Mouse (Mus musculus) midbrain, embryonic 16.5 days (tissue): ENCODE data around the gene Arrdc1. TPM values are rescaled to one million over a fixed set of nuclear protein-coding genes. Genes with fewer than 3 reads are reported as not detected.

Experiments used
- ATAC-seq: fragments of 200-750 bp; cut with Nextera tagmentation; 2 replicates; pipeline ENCODE4 v1.8.0; 2017; ENCODE audit warnings: moderate TSS enrichment
- H3K27ac ChIP-seq: fragments of 300-500 bp; sonication (generic); 2 replicates; pipeline ENCODE4 v1.5.1; 2014; ENCODE audit warnings: mild to moderate bottlenecking, low read length, mixed read lengths
- H3K27me3 ChIP-seq: fragments of 300-500 bp; sonication (generic); 2 replicates; pipeline ENCODE4 v1.6.1; 2014; ENCODE audit warnings: low read depth, low read length, mixed read lengths; ENCODE audit not compliant: control insufficient read depth, insufficient read depth
- H3K36me3 ChIP-seq: fragments of 300-500 bp; sonication (generic); 2 replicates; pipeline ENCODE4 v1.6.1; 2014; ENCODE audit warnings: mild to moderate bottlenecking, low read length, moderate library complexity, mixed read lengths; ENCODE audit not compliant: control insufficient read depth, insufficient read depth
- H3K4me1 ChIP-seq: fragments of 300-500 bp; sonication (generic); 2 replicates; pipeline ENCODE4 v1.6.1; 2014; ENCODE audit warnings: mild to moderate bottlenecking, low read length, mixed read lengths; ENCODE audit not compliant: control insufficient read depth, insufficient read depth
- H3K4me2 ChIP-seq: fragments of 300-500 bp; sonication (generic); 2 replicates; pipeline ENCODE4 v1.6.1; 2014; ENCODE audit warnings: mild to moderate bottlenecking, low read length, mixed read lengths
- H3K4me3 ChIP-seq: fragments of 300-500 bp; sonication (generic); 2 replicates; pipeline ENCODE4 v1.5.1; 2014; ENCODE audit warnings: low read depth, mild to moderate bottlenecking, low read length, moderate library complexity, mixed read lengths
- H3K9ac ChIP-seq: fragments of 300-500 bp; sonication (generic); 2 replicates; pipeline ENCODE4 v1.6.1; 2014; ENCODE audit warnings: low read depth, low read length, mixed read lengths
- H3K9me3 ChIP-seq: fragments of 300-500 bp; sonication (generic); replicated peaks from 2 replicates; pipeline ENCODE4 v1.6.1; 2014; ENCODE audit warnings: mild to moderate bottlenecking, low read length, mixed read lengths; ENCODE audit not compliant: control insufficient read depth, poor library complexity, severe bottlenecking
- WGBS: fragments of 180-500 bp; shearing (Covaris S2); extraction: QIAGEN DNeasy Blood & Tissue Kit; methylation state at CpG from one replicate; pipeline ENCODE4 v1.1.7; 2014; 5-methylcytosine and 5-hydroxymethylcytosine counted together
- microRNA-seq: library from miRNA; unstranded; fragments of <30 nt; microRNA quantifications from one replicate; pipeline ENCODE4, GENCODE M21; 2017
- polyA plus RNA-seq: library from polyadenylated mRNA; unstranded; fragments of >200 nt; fragmentation: Nextera tagmentation; extraction: Ambion mirVana; gene quantifications from 2 replicates; pipeline ENCODE4 v1.2.1, GENCODE M21; 2015

Gene Arrdc1
- polyA plus RNA-seq, 1 experiment from 2014 or later: 43.7 TPM

- WGBS: 87% methylated on average over 5 of the region's 5 CpGs
- H3K9me3 ChIP-seq: no peaks in the 10 kb centered on the region
- H3K4me1 ChIP-seq: no peaks in the 10 kb centered on the region
- H3K27me3 ChIP-seq: no peaks in the 10 kb centered on the region
- H3K4me3 ChIP-seq: no peak overlapping the region
- H3K36me3 ChIP-seq: no peaks in the 10 kb centered on the region
- no peak overlapping the region for H3K9ac ChIP-seq
- ATAC-seq: no peak
- no peak overlapping the region for H3K27ac ChIP-seq
- no peak overlapping the region for H3K4me2 ChIP-seq
Observed at GRCm38 (mm10) chr2:24892318-24892717, 42.7 kb downstream of the Arrdc1 start.

GRCm38 (mm10) chr2:24890541-24891447 is 44.3 kb downstream of the Arrdc1 start:
- H3K27ac ChIP-seq: no peak overlapping the region
- WGBS: 68% methylated on average over 6 of the region's 6 CpGs
- no peaks in the 10 kb centered on the region for H3K27me3 ChIP-seq
- H3K4me2 ChIP-seq: no peak overlapping the region
- no peak for ATAC-seq
- H3K9ac ChIP-seq: no peak overlapping the region
- H3K9me3 ChIP-seq: no peaks in the 10 kb centered on the region
- H3K36me3 ChIP-seq: peaks cover 3% of the 10 kb centered on the region; the same call in 1 of the 2 replicates
- no peaks in the 10 kb centered on the region for H3K4me1 ChIP-seq
- no peak overlapping the region for H3K4me3 ChIP-seq

- ATAC-seq: no peak
- Histone ChIP-seq H3K27ac (no peak overlapping the region), H3K4me3 (no peak overlapping the region), H3K4me2 (no peak overlapping the region), H3K9me3 (no peaks in the 10 kb centered on the region), H3K4me1 (no peaks in the 10 kb centered on the region), H3K27me3 (no peaks in the 10 kb centered on the region), H3K9ac (no peak overlapping the region), H3K36me3 (peaks cover 6% of the 10 kb centered on the region)
- 86% methylated on average over 5 of the region's 5 CpGs for WGBS
Observed at GRCm38 (mm10) chr2:24888895-24889294, 46.2 kb downstream of the Arrdc1 start.

GRCm38 (mm10) chr2:24880686-24881085 is 54.4 kb downstream of the Arrdc1 start:
- H3K9me3 ChIP-seq: no peaks in the 10 kb centered on the region
- no peaks in the 10 kb centered on the region for H3K4me1 ChIP-seq
- no peak overlapping the region for H3K4me2 ChIP-seq
- H3K27me3 ChIP-seq: no peaks in the 10 kb centered on the region
- H3K27ac ChIP-seq: no peak overlapping the region
- H3K4me3 ChIP-seq: no peak overlapping the region
- H3K9ac ChIP-seq: no peak overlapping the region
- 94% methylated on average over 2 of the region's 2 CpGs for WGBS
- no peak for ATAC-seq
- H3K36me3 ChIP-seq: peaks cover 7% of the 10 kb centered on the region

Small RNAs within 50 kb of the gene (microRNA-seq; reads per million reads assigned to microRNA genes)
- not detected for gene Gm22875

Other genes starting within 250 kb of the Arrdc1 start
- gene Cacna1b, start 172.1 kb downstream of the Arrdc1 start, polyA plus RNA-seq: 15.1 and 16.8 TPM in 2 replicates
- gene Ehmt1, start 15.6 kb downstream of the Arrdc1 start, polyA plus RNA-seq: 90.7 and 104 TPM in 2 replicates
- gene Zmynd19, start 14.5 kb upstream of the Arrdc1 start, polyA plus RNA-seq: 18.7 and 21.3 TPM in 2 replicates
- 38.3 and 41.9 TPM in 2 replicates for gene Dph7, start 27.1 kb upstream of the Arrdc1 start, polyA plus RNA-seq
- gene Mrpl41, start 39.8 kb upstream of the Arrdc1 start, polyA plus RNA-seq: 147 and 154 TPM in 2 replicates
- gene Pnpla7, start 40.8 kb upstream of the Arrdc1 start, polyA plus RNA-seq: 2.8 and 3.8 TPM in 2 replicates
- gene Nsmf, start 119.1 kb upstream of the Arrdc1 start, polyA plus RNA-seq: 176 and 188 TPM in 2 replicates
- gene Entpd8, start 145.1 kb upstream of the Arrdc1 start, polyA plus RNA-seq: not detected in 2 replicates
- gene Noxa1, start 159.9 kb upstream of the Arrdc1 start, polyA plus RNA-seq: not detected in 2 replicates
- 13.1 and 15.0 TPM in 2 replicates for gene Nrarp, start 245.5 kb upstream of the Arrdc1 start, polyA plus RNA-seq